Mouse (Mus musculus): ENCODE results near the gene Nkapd1. TPM values are rescaled to one million over a fixed set of nuclear protein-coding genes. Genes with fewer than 3 reads are reported as not detected.
A peak's percentile ranks its signal among the peaks of the same experiment; 100 is the strongest.

Gene Nkapd1
- 16.4 and 19.8 TPM in 2 replicates for polyA plus RNA-seq (2015; fragmentation: Nextera tagmentation; extraction: Ambion mirVana)

- under 1% methylated on average over 77 of the region's 81 CpGs for WGBS
- peak within 1 kb of the TSS; percentile 99 for H3K4me3 ChIP-seq (ENCODE audit: low read depth, low read length)
- ATAC-seq: peak; percentile 95
- peaks cover 18% of the 10 kb centered on the region for H3K4me1 ChIP-seq (ENCODE audit: control insufficient read depth, insufficient read depth, low read length)
- peak within 1 kb of the TSS; percentile 94 for H3K27ac ChIP-seq (ENCODE audit: low read length)
- H3K4me2 ChIP-seq (ENCODE audit: low read length): peak within 1 kb of the TSS; percentile 80
- no peaks in the 10 kb centered on the region for H3K27me3 ChIP-seq (ENCODE audit: control insufficient read depth, insufficient read depth, low read depth, low read length)
- peaks cover 7% of the 10 kb centered on the region for H3K36me3 ChIP-seq (ENCODE audit: control insufficient read depth, insufficient read depth, low read length)
- no peaks in the 10 kb centered on the region for H3K9me3 ChIP-seq (replicated peaks; ENCODE audit: control insufficient read depth, low read length, poor library complexity, severe bottlenecking)
- peak within 1 kb of the TSS; percentile 94 for H3K9ac ChIP-seq (ENCODE audit: low read depth, low read length)
Observed at GRCm38 (mm10) chr9:50616766-50617603, at the start of gene Nkapd1, which contains the start of gene Pih1d2. Gene Nkapd1 (minus strand): TSS chr9:50617464. Gene Pih1d2 (plus strand): TSS chr9:50617321.

GRCm38 (mm10) chr9:50666442-50666841, 49.2 kb upstream of the Nkapd1 start:
- Histone ChIP-seq H3K4me1 (ENCODE audit: control insufficient read depth, insufficient read depth, low read length) (no peaks in the 10 kb centered on the region), H3K36me3 (ENCODE audit: control insufficient read depth, insufficient read depth, low read length) (peaks cover 18% of the 10 kb centered on the region), H3K4me3 (ENCODE audit: low read depth, low read length) (no peak overlapping the region), H3K4me2 (ENCODE audit: low read length) (no peak overlapping the region), H3K9ac (ENCODE audit: low read depth, low read length) (no peak overlapping the region), H3K27me3 (ENCODE audit: control insufficient read depth, insufficient read depth, low read depth, low read length) (no peaks in the 10 kb centered on the region), H3K9me3 (replicated peaks; ENCODE audit: control insufficient read depth, low read length, poor library complexity, severe bottlenecking) (no peaks in the 10 kb centered on the region), H3K27ac (ENCODE audit: low read length) (no peak overlapping the region)
- no peak for ATAC-seq
- WGBS: 93% methylated on average over 6 of the region's 6 CpGs

GRCm38 (mm10) chr9:50664826-50665225, 47.6 kb upstream of the Nkapd1 start:
- no peak overlapping the region for H3K4me3 ChIP-seq (ENCODE audit: low read depth, low read length)
- H3K9me3 ChIP-seq (replicated peaks; ENCODE audit: control insufficient read depth, low read length, poor library complexity, severe bottlenecking): no peaks in the 10 kb centered on the region
- no peaks in the 10 kb centered on the region for H3K27me3 ChIP-seq (ENCODE audit: control insufficient read depth, insufficient read depth, low read depth, low read length)
- 94% methylated on average over 5 of the region's 5 CpGs for WGBS
- H3K4me2 ChIP-seq (ENCODE audit: low read length): no peak overlapping the region
- no peak overlapping the region for H3K9ac ChIP-seq (ENCODE audit: low read depth, low read length)
- no peak overlapping the region for H3K27ac ChIP-seq (ENCODE audit: low read length)
- peaks cover 18% of the 10 kb centered on the region for H3K36me3 ChIP-seq (ENCODE audit: control insufficient read depth, insufficient read depth, low read length)
- ATAC-seq: no peak
- peaks cover 4% of the 10 kb centered on the region; the same call in 1 of the 2 replicates for H3K4me1 ChIP-seq (ENCODE audit: control insufficient read depth, insufficient read depth, low read length)

- peaks cover 6% of the 10 kb centered on the region; the same call in 1 of the 2 replicates for H3K36me3 ChIP-seq (ENCODE audit: control insufficient read depth, insufficient read depth, low read length)
- H3K4me1 ChIP-seq (ENCODE audit: control insufficient read depth, insufficient read depth, low read length): peaks cover 14% of the 10 kb centered on the region
- no peaks in the 10 kb centered on the region for H3K27me3 ChIP-seq (ENCODE audit: control insufficient read depth, insufficient read depth, low read depth, low read length)
- H3K9ac ChIP-seq (ENCODE audit: low read depth, low read length): peak overlapping the region; percentile 87
- no peaks in the 10 kb centered on the region for H3K9me3 ChIP-seq (replicated peaks; ENCODE audit: control insufficient read depth, low read length, poor library complexity, severe bottlenecking)
- peak overlapping the region; percentile 65; the same call in 1 of the 2 replicates for H3K4me3 ChIP-seq (ENCODE audit: low read depth, low read length)
- 20% methylated on average over 12 of the region's 12 CpGs for WGBS
- no peak overlapping the region for H3K27ac ChIP-seq (ENCODE audit: low read length)
- no peak for ATAC-seq
- H3K4me2 ChIP-seq (ENCODE audit: low read length): peak overlapping the region; percentile 85
Observed at GRCm38 (mm10) chr9:50660431-50660830, 43.2 kb upstream of the Nkapd1 start.

GRCm38 (mm10) chr9:50659392-50660217, 42.3 kb upstream of the Nkapd1 start, which contains the start of gene Dlat:
Gene Dlat (minus strand): TSS chr9:50659780.
- H3K4me3 ChIP-seq (ENCODE audit: low read depth, low read length): peak within 1 kb of the TSS; percentile 65
- H3K9me3 ChIP-seq (replicated peaks; ENCODE audit: control insufficient read depth, low read length, poor library complexity, severe bottlenecking): no peaks in the 10 kb centered on the region
- H3K27me3 ChIP-seq (ENCODE audit: control insufficient read depth, insufficient read depth, low read depth, low read length): no peaks in the 10 kb centered on the region
- peak within 1 kb of the TSS; percentile 86 for H3K27ac ChIP-seq (ENCODE audit: low read length)
- peak within 1 kb of the TSS; percentile 85 for H3K4me2 ChIP-seq (ENCODE audit: low read length)
- ATAC-seq: peak; percentile 94
- under 1% methylated on average over 61 of the region's 63 CpGs for WGBS
- peak within 1 kb of the TSS; percentile 87 for H3K9ac ChIP-seq (ENCODE audit: low read depth, low read length)
- H3K36me3 ChIP-seq (ENCODE audit: control insufficient read depth, insufficient read depth, low read length): no peaks in the 10 kb centered on the region
- peaks cover 14% of the 10 kb centered on the region for H3K4me1 ChIP-seq (ENCODE audit: control insufficient read depth, insufficient read depth, low read length)

GRCm38 (mm10) chr9:50658941-50659388, 41.7 kb upstream of the Nkapd1 start:
- H3K9me3 ChIP-seq (replicated peaks; ENCODE audit: control insufficient read depth, low read length, poor library complexity, severe bottlenecking): no peaks in the 10 kb centered on the region
- WGBS: under 1% methylated on average over 28 of the region's 28 CpGs
- H3K27ac ChIP-seq (ENCODE audit: low read length): peak overlapping the region; percentile 86
- no peaks in the 10 kb centered on the region for H3K27me3 ChIP-seq (ENCODE audit: control insufficient read depth, insufficient read depth, low read depth, low read length)
- H3K4me2 ChIP-seq (ENCODE audit: low read length): peak overlapping the region; percentile 85
- no peaks in the 10 kb centered on the region for H3K36me3 ChIP-seq (ENCODE audit: control insufficient read depth, insufficient read depth, low read length)
- H3K4me3 ChIP-seq (ENCODE audit: low read depth, low read length): peak overlapping the region; percentile 65
- H3K9ac ChIP-seq (ENCODE audit: low read depth, low read length): peak overlapping the region; percentile 87
- H3K4me1 ChIP-seq (ENCODE audit: control insufficient read depth, insufficient read depth, low read length): peaks cover 14% of the 10 kb centered on the region
- ATAC-seq: peak; percentile 83; the same call in 1 of the 2 replicates

- 0 out of 2 replicates have a peak, but pooled peaks cover 2% of the 10 kb centered on the region for H3K36me3 ChIP-seq (ENCODE audit: control insufficient read depth, insufficient read depth, low read length)
- ATAC-seq: no peak
- peak overlapping the region; percentile 87 for H3K9ac ChIP-seq (ENCODE audit: low read depth, low read length)
- H3K27me3 ChIP-seq (ENCODE audit: control insufficient read depth, insufficient read depth, low read depth, low read length): no peaks in the 10 kb centered on the region
- peak overlapping the region; percentile 65 for H3K4me3 ChIP-seq (ENCODE audit: low read depth, low read length)
- H3K9me3 ChIP-seq (replicated peaks; ENCODE audit: control insufficient read depth, low read length, poor library complexity, severe bottlenecking): no peaks in the 10 kb centered on the region
- no peak overlapping the region for H3K27ac ChIP-seq (ENCODE audit: low read length)
- peaks cover 14% of the 10 kb centered on the region for H3K4me1 ChIP-seq (ENCODE audit: control insufficient read depth, insufficient read depth, low read length)
- 26% methylated on average over 5 of the region's 5 CpGs for WGBS
- peak overlapping the region; percentile 85 for H3K4me2 ChIP-seq (ENCODE audit: low read length)
Observed at GRCm38 (mm10) chr9:50658391-50658790, 41.1 kb upstream of the Nkapd1 start.

- H3K27ac ChIP-seq (ENCODE audit: low read length): no peak overlapping the region
- 96% methylated on average over 10 of the region's 10 CpGs for WGBS
- no peak for ATAC-seq
- no peaks in the 10 kb centered on the region for H3K27me3 ChIP-seq (ENCODE audit: control insufficient read depth, insufficient read depth, low read depth, low read length)
- H3K4me3 ChIP-seq (ENCODE audit: low read depth, low read length): no peak overlapping the region
- no peak overlapping the region for H3K4me2 ChIP-seq (ENCODE audit: low read length)
- H3K9ac ChIP-seq (ENCODE audit: low read depth, low read length): no peak overlapping the region
- H3K9me3 ChIP-seq (replicated peaks; ENCODE audit: control insufficient read depth, low read length, poor library complexity, severe bottlenecking): no peaks in the 10 kb centered on the region
- no peaks in the 10 kb centered on the region for H3K4me1 ChIP-seq (ENCODE audit: control insufficient read depth, insufficient read depth, low read length)
- peaks cover 41% of the 10 kb centered on the region for H3K36me3 ChIP-seq (ENCODE audit: control insufficient read depth, insufficient read depth, low read length)
Observed at GRCm38 (mm10) chr9:50650503-50650902, 33.2 kb upstream of the Nkapd1 start.
